Mouse (Mus musculus): ENCODE measurements around the gene Hoxb2. TPM values are rescaled to one million over a fixed set of nuclear protein-coding genes. Genes with fewer than 3 reads are reported as not detected.
A peak's percentile ranks its signal among the peaks of the same experiment; 100 is the strongest.

The Hoxb2 gene
- polyA plus RNA-seq, 1 experiment from 2014 or later = 42.9 TPM

- Histone ChIP-seq H3K9ac (no peak overlapping the region), H3K4me1 (replicated peaks; ENCODE audit: control insufficient read depth, insufficient read depth, low read length) (no peaks in the 10 kb centered on the region), H3K27me3 (ENCODE audit: control insufficient read depth, insufficient read depth, low read length) (peaks cover 94% of the 10 kb centered on the region), H3K27ac (no peak overlapping the region), H3K9me3 (ENCODE audit: control insufficient read depth, low read length) (no peaks in the 10 kb centered on the region), H3K4me3 (replicated peaks; ENCODE audit: low read length) (no peak overlapping the region; the same call in 1 of the 2 replicates), H3K36me3 (replicated peaks; ENCODE audit: control insufficient read depth, insufficient read depth) (no peaks in the 10 kb centered on the region), H3K4me2 (replicated peaks) (peak overlapping the region; percentile 30)
- DNase-seq (ENCODE audit: low spot score) = no peak
- 3% methylated on average over 47 of the region's 47 CpGs for WGBS
- no peak for ATAC-seq (ENCODE audit: low FRiP score)
These were observed 16.0 kb downstream of the Hoxb2 start for GRCm38 (mm10) chr11:96366092-96367041.

- Histone ChIP-seq H3K27me3 (ENCODE audit: control insufficient read depth, insufficient read depth, low read length) (peaks cover 94% of the 10 kb centered on the region), H3K4me1 (replicated peaks; ENCODE audit: control insufficient read depth, insufficient read depth, low read length) (no peaks in the 10 kb centered on the region), H3K4me2 (replicated peaks) (no peak overlapping the region), H3K9me3 (ENCODE audit: control insufficient read depth, low read length) (no peaks in the 10 kb centered on the region), H3K36me3 (replicated peaks; ENCODE audit: control insufficient read depth, insufficient read depth) (no peaks in the 10 kb centered on the region), H3K4me3 (replicated peaks; ENCODE audit: low read length) (no peak overlapping the region), H3K9ac (no peak overlapping the region), H3K27ac (no peak overlapping the region)
- ATAC-seq (ENCODE audit: low FRiP score) = no peak
- 17% methylated on average over 6 of the region's 6 CpGs for WGBS
- DNase-seq (ENCODE audit: low spot score) = no peak
These were observed 16.8 kb downstream of the Hoxb2 start for GRCm38 (mm10) chr11:96367141-96367540.

GRCm38 (mm10) chr11:96368686-96369085 is 18.4 kb downstream of the Hoxb2 start:
- H3K27me3 ChIP-seq (ENCODE audit: control insufficient read depth, insufficient read depth, low read length) = peaks cover 94% of the 10 kb centered on the region
- no peaks in the 10 kb centered on the region for H3K36me3 ChIP-seq (replicated peaks; ENCODE audit: control insufficient read depth, insufficient read depth)
- H3K4me3 ChIP-seq (replicated peaks; ENCODE audit: low read length) = no peak overlapping the region
- H3K27ac ChIP-seq = no peak overlapping the region
- no peaks in the 10 kb centered on the region for H3K4me1 ChIP-seq (replicated peaks; ENCODE audit: control insufficient read depth, insufficient read depth, low read length)
- H3K9ac ChIP-seq = no peak overlapping the region
- H3K9me3 ChIP-seq (ENCODE audit: control insufficient read depth, low read length) = no peaks in the 10 kb centered on the region
- no peak overlapping the region for H3K4me2 ChIP-seq (replicated peaks)
- ATAC-seq (ENCODE audit: low FRiP score) (no peak), DNase-seq (ENCODE audit: low spot score) (no peak)
- WGBS = 15% methylated on average over 5 of the region's 5 CpGs

GRCm38 (mm10) chr11:96369140-96369539 is 18.8 kb downstream of the Hoxb2 start:
- Histone ChIP-seq H3K36me3 (replicated peaks; ENCODE audit: control insufficient read depth, insufficient read depth) (no peaks in the 10 kb centered on the region), H3K4me2 (replicated peaks) (no peak overlapping the region), H3K4me1 (replicated peaks; ENCODE audit: control insufficient read depth, insufficient read depth, low read length) (no peaks in the 10 kb centered on the region), H3K4me3 (replicated peaks; ENCODE audit: low read length) (no peak overlapping the region), H3K27ac (no peak overlapping the region), H3K9ac (no peak overlapping the region), H3K27me3 (ENCODE audit: control insufficient read depth, insufficient read depth, low read length) (peaks cover 93% of the 10 kb centered on the region), H3K9me3 (ENCODE audit: control insufficient read depth, low read length) (no peaks in the 10 kb centered on the region)
- DNase-seq (ENCODE audit: low spot score) = no peak
- 22% methylated on average over 7 of the region's 7 CpGs for WGBS
- ATAC-seq (ENCODE audit: low FRiP score) = no peak

GRCm38 (mm10) chr11:96371726-96372125 is 21.4 kb downstream of the Hoxb2 start:
- ATAC-seq (ENCODE audit: low FRiP score) (no peak), DNase-seq (ENCODE audit: low spot score) (no peak)
- Histone ChIP-seq H3K27me3 (ENCODE audit: control insufficient read depth, insufficient read depth, low read length) (peaks cover 94% of the 10 kb centered on the region), H3K4me3 (replicated peaks; ENCODE audit: low read length) (no peak overlapping the region), H3K9me3 (ENCODE audit: control insufficient read depth, low read length) (no peaks in the 10 kb centered on the region), H3K27ac (no peak overlapping the region), H3K4me1 (replicated peaks; ENCODE audit: control insufficient read depth, insufficient read depth, low read length) (no peaks in the 10 kb centered on the region), H3K9ac (no peak overlapping the region), H3K4me2 (replicated peaks) (no peak overlapping the region), H3K36me3 (replicated peaks; ENCODE audit: control insufficient read depth, insufficient read depth) (no peaks in the 10 kb centered on the region)
- WGBS = 17% methylated on average over 3 of the region's 3 CpGs

- H3K27me3 ChIP-seq (ENCODE audit: control insufficient read depth, insufficient read depth, low read length) = peaks cover 90% of the 10 kb centered on the region
- H3K4me1 ChIP-seq (replicated peaks; ENCODE audit: control insufficient read depth, insufficient read depth, low read length) = no peaks in the 10 kb centered on the region
- ATAC-seq (ENCODE audit: low FRiP score) = no peak
- H3K9me3 ChIP-seq (ENCODE audit: control insufficient read depth, low read length) = no peaks in the 10 kb centered on the region
- no peak overlapping the region for H3K4me3 ChIP-seq (replicated peaks; ENCODE audit: low read length)
- H3K27ac ChIP-seq = no peak overlapping the region
- 10% methylated on average over 3 of the region's 3 CpGs for WGBS
- H3K9ac ChIP-seq = no peak overlapping the region
- no peaks in the 10 kb centered on the region for H3K36me3 ChIP-seq (replicated peaks; ENCODE audit: control insufficient read depth, insufficient read depth)
- no peak overlapping the region for H3K4me2 ChIP-seq (replicated peaks)
- no peak for DNase-seq (ENCODE audit: low spot score)
These were observed 22.2 kb downstream of the Hoxb2 start for GRCm38 (mm10) chr11:96372519-96372918.

- no peak for ATAC-seq (ENCODE audit: low FRiP score)
- no peak overlapping the region for H3K4me2 ChIP-seq (replicated peaks)
- H3K9ac ChIP-seq = no peak overlapping the region
- no peaks in the 10 kb centered on the region for H3K36me3 ChIP-seq (replicated peaks; ENCODE audit: control insufficient read depth, insufficient read depth)
- WGBS = 20% methylated on average over 7 of the region's 7 CpGs
- H3K27ac ChIP-seq = no peak overlapping the region
- H3K4me3 ChIP-seq (replicated peaks; ENCODE audit: low read length) = no peak overlapping the region
- no peaks in the 10 kb centered on the region for H3K4me1 ChIP-seq (replicated peaks; ENCODE audit: control insufficient read depth, insufficient read depth, low read length)
- DNase-seq (ENCODE audit: low spot score) = no peak
- no peaks in the 10 kb centered on the region for H3K9me3 ChIP-seq (ENCODE audit: control insufficient read depth, low read length)
- H3K27me3 ChIP-seq (ENCODE audit: control insufficient read depth, insufficient read depth, low read length) = peaks cover 74% of the 10 kb centered on the region
These were observed 24.5 kb downstream of the Hoxb2 start for GRCm38 (mm10) chr11:96374810-96375209.

- Histone ChIP-seq H3K4me3 (replicated peaks; ENCODE audit: low read length) (no peak overlapping the region), H3K27ac (no peak overlapping the region), H3K36me3 (replicated peaks; ENCODE audit: control insufficient read depth, insufficient read depth) (no peaks in the 10 kb centered on the region), H3K9ac (no peak overlapping the region), H3K9me3 (ENCODE audit: control insufficient read depth, low read length) (no peaks in the 10 kb centered on the region), H3K4me2 (replicated peaks) (no peak overlapping the region), H3K4me1 (replicated peaks; ENCODE audit: control insufficient read depth, insufficient read depth, low read length) (no peaks in the 10 kb centered on the region), H3K27me3 (ENCODE audit: control insufficient read depth, insufficient read depth, low read length) (peaks cover 4% of the 10 kb centered on the region; the same call in 1 of the 2 replicates)
- DNase-seq (ENCODE audit: low spot score) (no peak), ATAC-seq (ENCODE audit: low FRiP score) (no peak)
- WGBS = 81% methylated on average over 5 of the region's 5 CpGs
These were observed 33.1 kb downstream of the Hoxb2 start for GRCm38 (mm10) chr11:96383381-96383780.

- Histone ChIP-seq H3K36me3 (replicated peaks; ENCODE audit: control insufficient read depth, insufficient read depth) (no peaks in the 10 kb centered on the region), H3K4me2 (replicated peaks) (no peak overlapping the region), H3K4me3 (replicated peaks; ENCODE audit: low read length) (no peak overlapping the region), H3K9ac (no peak overlapping the region), H3K27ac (no peak overlapping the region), H3K9me3 (ENCODE audit: control insufficient read depth, low read length) (no peaks in the 10 kb centered on the region), H3K27me3 (ENCODE audit: control insufficient read depth, insufficient read depth, low read length) (no peaks in the 10 kb centered on the region), H3K4me1 (replicated peaks; ENCODE audit: control insufficient read depth, insufficient read depth, low read length) (peaks cover 3% of the 10 kb centered on the region; the same call in 1 of the 2 replicates)
- ATAC-seq (ENCODE audit: low FRiP score) = no peak
- WGBS = 89% methylated on average over 2 of the region's 2 CpGs
- DNase-seq (ENCODE audit: low spot score) = no peak
These were observed 37.3 kb downstream of the Hoxb2 start for GRCm38 (mm10) chr11:96387635-96388034.
